Mouse (Mus musculus): ENCODE data around the gene Rbx1.

The Rbx1 gene

GRCm38 (mm10) chr15:81485483-81485882, 19.4 kb downstream of the Rbx1 start:
- no peak for DNase-seq

- no peak for DNase-seq
Measured at GRCm38 (mm10) chr15:81503466-81503865, 37.4 kb downstream of the Rbx1 start.

GRCm38 (mm10) chr15:81503995-81504394, 37.9 kb downstream of the Rbx1 start:
- DNase-seq = no peak

GRCm38 (mm10) chr15:81507201-81507600, 41.1 kb downstream of the Rbx1 start:
- peak; percentile 37 for DNase-seq

GRCm38 (mm10) chr15:81510621-81511020, 44.5 kb downstream of the Rbx1 start:
- no peak for DNase-seq

GRCm38 (mm10) chr15:81511601-81512261, 45.6 kb downstream of the Rbx1 start:
- peak; percentile 70 for DNase-seq

GRCm38 (mm10) chr15:81514111-81514971, 48.2 kb downstream of the Rbx1 start:
- peak; percentile 95 for DNase-seq

- no peak for DNase-seq
Measured at GRCm38 (mm10) chr15:81515221-81515620, 49.1 kb downstream of the Rbx1 start.

GRCm38 (mm10) chr15:81518031-81518430, 51.9 kb downstream of the Rbx1 start:
- DNase-seq = no peak

- DNase-seq = no peak
Measured at GRCm38 (mm10) chr15:81518761-81519160, 52.7 kb downstream of the Rbx1 start.

GRCm38 (mm10) chr15:81522036-81522751, 56.1 kb downstream of the Rbx1 start:
- peak; percentile 75 for DNase-seq

- DNase-seq = no peak
Measured at GRCm38 (mm10) chr15:81522761-81523168, 56.7 kb downstream of the Rbx1 start.

- peak; percentile 98 for DNase-seq
Measured at GRCm38 (mm10) chr15:81523169-81523871, 57.2 kb downstream of the Rbx1 start.

- peak; percentile 8 for DNase-seq
Measured at GRCm38 (mm10) chr15:81523901-81524300, 57.8 kb downstream of the Rbx1 start.
